Mouse (Mus musculus): ENCODE results near the gene Rad17. TPM values are rescaled to one million over a fixed set of nuclear protein-coding genes. Genes with fewer than 3 reads are reported as not detected.

Gene Rad17
- polyA plus RNA-seq, 1 experiment from 2014 or later = 29.9 TPM

GRCm38 (mm10) chr13:100594838-100595551, 55.9 kb downstream of the Rad17 start:
- Histone ChIP-seq H3K4me1 (replicated peaks; ENCODE audit: control insufficient read depth, insufficient read depth, low read length) (no peaks in the 10 kb centered on the region), H3K4me3 (ENCODE audit: low read depth, low read length) (no peak overlapping the region), H3K36me3 (ENCODE audit: control insufficient read depth, insufficient read depth, low read length) (no peaks in the 10 kb centered on the region), H3K9ac (ENCODE audit: low read depth, low read length) (no peak overlapping the region), H3K27ac (ENCODE audit: low read depth, low read length) (no peak overlapping the region), H3K9me3 (ENCODE audit: control insufficient read depth, low read length) (no peaks in the 10 kb centered on the region), H3K27me3 (ENCODE audit: control insufficient read depth, insufficient read depth, low read length) (no peaks in the 10 kb centered on the region), H3K4me2 (replicated peaks; ENCODE audit: low read depth, low read length) (no peak overlapping the region)
- 70% methylated on average over 5 of the region's 5 CpGs for WGBS
- ATAC-seq (ENCODE audit: low FRiP score) (no peak), DNase-seq (ENCODE audit: low spot score) (no peak)

GRCm38 (mm10) chr13:100594041-100594792, 56.6 kb downstream of the Rad17 start:
- no peak overlapping the region for H3K9ac ChIP-seq (ENCODE audit: low read depth, low read length)
- WGBS = 69% methylated on average over 11 of the region's 17 CpGs
- ATAC-seq (ENCODE audit: low FRiP score) (peak; percentile 53), DNase-seq (ENCODE audit: low spot score) (peak; percentile 42)
- no peak overlapping the region for H3K4me2 ChIP-seq (replicated peaks; ENCODE audit: low read depth, low read length)
- H3K36me3 ChIP-seq (ENCODE audit: control insufficient read depth, insufficient read depth, low read length) = no peaks in the 10 kb centered on the region
- H3K27ac ChIP-seq (ENCODE audit: low read depth, low read length) = no peak overlapping the region; the same call in 1 of the 2 replicates
- no peaks in the 10 kb centered on the region for H3K4me1 ChIP-seq (replicated peaks; ENCODE audit: control insufficient read depth, insufficient read depth, low read length)
- H3K4me3 ChIP-seq (ENCODE audit: low read depth, low read length) = no peak overlapping the region
- no peaks in the 10 kb centered on the region for H3K9me3 ChIP-seq (ENCODE audit: control insufficient read depth, low read length)
- no peaks in the 10 kb centered on the region for H3K27me3 ChIP-seq (ENCODE audit: control insufficient read depth, insufficient read depth, low read length)

GRCm38 (mm10) chr13:100588646-100589045, 62.2 kb downstream of the Rad17 start:
- DNase-seq (ENCODE audit: low spot score) (no peak), ATAC-seq (ENCODE audit: low FRiP score) (no peak)
- Histone ChIP-seq H3K9ac (ENCODE audit: low read depth, low read length) (no peak overlapping the region), H3K9me3 (ENCODE audit: control insufficient read depth, low read length) (no peaks in the 10 kb centered on the region), H3K27me3 (ENCODE audit: control insufficient read depth, insufficient read depth, low read length) (no peaks in the 10 kb centered on the region), H3K4me1 (replicated peaks; ENCODE audit: control insufficient read depth, insufficient read depth, low read length) (no peaks in the 10 kb centered on the region), H3K4me3 (ENCODE audit: low read depth, low read length) (no peak overlapping the region), H3K4me2 (replicated peaks; ENCODE audit: low read depth, low read length) (no peak overlapping the region), H3K27ac (ENCODE audit: low read depth, low read length) (no peak overlapping the region), H3K36me3 (ENCODE audit: control insufficient read depth, insufficient read depth, low read length) (no peaks in the 10 kb centered on the region)
- WGBS = 87% methylated on average over 11 of the region's 12 CpGs

- DNase-seq (ENCODE audit: low spot score) (no peak), ATAC-seq (ENCODE audit: low FRiP score) (no peak)
- Histone ChIP-seq H3K9ac (ENCODE audit: low read depth, low read length) (no peak overlapping the region), H3K27me3 (ENCODE audit: control insufficient read depth, insufficient read depth, low read length) (no peaks in the 10 kb centered on the region), H3K27ac (ENCODE audit: low read depth, low read length) (no peak overlapping the region), H3K4me1 (replicated peaks; ENCODE audit: control insufficient read depth, insufficient read depth, low read length) (no peaks in the 10 kb centered on the region), H3K9me3 (ENCODE audit: control insufficient read depth, low read length) (no peaks in the 10 kb centered on the region), H3K4me2 (replicated peaks; ENCODE audit: low read depth, low read length) (no peak overlapping the region), H3K4me3 (ENCODE audit: low read depth, low read length) (no peak overlapping the region), H3K36me3 (ENCODE audit: control insufficient read depth, insufficient read depth, low read length) (no peaks in the 10 kb centered on the region)
- WGBS = 47% methylated on average over 6 of the region's 6 CpGs
These were observed 68.7 kb downstream of the Rad17 start for GRCm38 (mm10) chr13:100582144-100582543.

- Histone ChIP-seq H3K4me2 (replicated peaks; ENCODE audit: low read depth, low read length) (no peak overlapping the region), H3K36me3 (ENCODE audit: control insufficient read depth, insufficient read depth, low read length) (no peaks in the 10 kb centered on the region), H3K27me3 (ENCODE audit: control insufficient read depth, insufficient read depth, low read length) (no peaks in the 10 kb centered on the region), H3K4me3 (ENCODE audit: low read depth, low read length) (no peak overlapping the region), H3K9me3 (ENCODE audit: control insufficient read depth, low read length) (no peaks in the 10 kb centered on the region), H3K4me1 (replicated peaks; ENCODE audit: control insufficient read depth, insufficient read depth, low read length) (no peaks in the 10 kb centered on the region), H3K9ac (ENCODE audit: low read depth, low read length) (no peak overlapping the region), H3K27ac (ENCODE audit: low read depth, low read length) (no peak overlapping the region)
- 36% methylated on average over 3 of the region's 3 CpGs for WGBS
- ATAC-seq (ENCODE audit: low FRiP score) (no peak), DNase-seq (ENCODE audit: low spot score) (no peak)
These were observed 69.2 kb downstream of the Rad17 start for GRCm38 (mm10) chr13:100581701-100582100.

GRCm38 (mm10) chr13:100579951-100580350, 70.9 kb downstream of the Rad17 start:
- Histone ChIP-seq H3K27ac (ENCODE audit: low read depth, low read length) (no peak overlapping the region), H3K4me3 (ENCODE audit: low read depth, low read length) (no peak overlapping the region), H3K9ac (ENCODE audit: low read depth, low read length) (no peak overlapping the region), H3K36me3 (ENCODE audit: control insufficient read depth, insufficient read depth, low read length) (no peaks in the 10 kb centered on the region), H3K9me3 (ENCODE audit: control insufficient read depth, low read length) (no peaks in the 10 kb centered on the region), H3K27me3 (ENCODE audit: control insufficient read depth, insufficient read depth, low read length) (no peaks in the 10 kb centered on the region), H3K4me1 (replicated peaks; ENCODE audit: control insufficient read depth, insufficient read depth, low read length) (no peaks in the 10 kb centered on the region), H3K4me2 (replicated peaks; ENCODE audit: low read depth, low read length) (no peak overlapping the region)
- DNase-seq (ENCODE audit: low spot score) (no peak), ATAC-seq (ENCODE audit: low FRiP score) (no peak)

- Histone ChIP-seq H3K9ac (ENCODE audit: low read depth, low read length) (no peak overlapping the region), H3K4me1 (replicated peaks; ENCODE audit: control insufficient read depth, insufficient read depth, low read length) (no peaks in the 10 kb centered on the region), H3K27me3 (ENCODE audit: control insufficient read depth, insufficient read depth, low read length) (no peaks in the 10 kb centered on the region), H3K4me3 (ENCODE audit: low read depth, low read length) (no peak overlapping the region), H3K4me2 (replicated peaks; ENCODE audit: low read depth, low read length) (no peak overlapping the region), H3K9me3 (ENCODE audit: control insufficient read depth, low read length) (no peaks in the 10 kb centered on the region), H3K27ac (ENCODE audit: low read depth, low read length) (no peak overlapping the region), H3K36me3 (ENCODE audit: control insufficient read depth, insufficient read depth, low read length) (no peaks in the 10 kb centered on the region)
- ATAC-seq (ENCODE audit: low FRiP score) = no peak
- DNase-seq (ENCODE audit: low spot score) = no peak
- WGBS = 70% methylated on average over 3 of the region's 3 CpGs
These were observed 71.6 kb downstream of the Rad17 start for GRCm38 (mm10) chr13:100579220-100579619.

GRCm38 (mm10) chr13:100575950-100576349, 74.9 kb downstream of the Rad17 start:
- Histone ChIP-seq H3K36me3 (ENCODE audit: control insufficient read depth, insufficient read depth, low read length) (no peaks in the 10 kb centered on the region), H3K27ac (ENCODE audit: low read depth, low read length) (no peak overlapping the region), H3K9me3 (ENCODE audit: control insufficient read depth, low read length) (no peaks in the 10 kb centered on the region), H3K4me3 (ENCODE audit: low read depth, low read length) (no peak overlapping the region), H3K9ac (ENCODE audit: low read depth, low read length) (no peak overlapping the region), H3K4me2 (replicated peaks; ENCODE audit: low read depth, low read length) (no peak overlapping the region), H3K27me3 (ENCODE audit: control insufficient read depth, insufficient read depth, low read length) (no peaks in the 10 kb centered on the region), H3K4me1 (replicated peaks; ENCODE audit: control insufficient read depth, insufficient read depth, low read length) (no peaks in the 10 kb centered on the region)
- DNase-seq (ENCODE audit: low spot score) (no peak), ATAC-seq (ENCODE audit: low FRiP score) (no peak)
- WGBS = 71% methylated on average over 2 of the region's 2 CpGs

GRCm38 (mm10) chr13:100570713-100571112, 80.1 kb downstream of the Rad17 start:
- ATAC-seq (ENCODE audit: low FRiP score) (no peak), DNase-seq (ENCODE audit: low spot score) (no peak)
- Histone ChIP-seq H3K4me2 (replicated peaks; ENCODE audit: low read depth, low read length) (no peak overlapping the region), H3K9me3 (ENCODE audit: control insufficient read depth, low read length) (no peaks in the 10 kb centered on the region), H3K9ac (ENCODE audit: low read depth, low read length) (no peak overlapping the region), H3K36me3 (ENCODE audit: control insufficient read depth, insufficient read depth, low read length) (no peaks in the 10 kb centered on the region), H3K27ac (ENCODE audit: low read depth, low read length) (no peak overlapping the region), H3K4me3 (ENCODE audit: low read depth, low read length) (no peak overlapping the region), H3K4me1 (replicated peaks; ENCODE audit: control insufficient read depth, insufficient read depth, low read length) (no peaks in the 10 kb centered on the region), H3K27me3 (ENCODE audit: control insufficient read depth, insufficient read depth, low read length) (no peaks in the 10 kb centered on the region)
- 70% methylated on average over 2 of the region's 2 CpGs for WGBS
